Mouse (Mus musculus) ES-Bruce4 (cell line): ENCODE measurements at regions not wholly inside any gene's neighbourhood (a gene's known extent, or its start where the extent isn't known, plus 50 kb on each side); places are given as distances from the start of the nearest gene placed in this dataset.

Source experiments
- CTCF ChIP-seq: IDR thresholded peaks from one replicate; pipeline ENCODE4 v1.8.1; 2011; ENCODE audit warnings: low read depth, low read length
- EP300 ChIP-seq: IDR thresholded peaks from 2 replicates; pipeline ENCODE4 v1.6.1; 2011; ENCODE audit warnings: low read depth, low read length; ENCODE audit not compliant: insufficient read depth
- POLR2A ChIP-seq: IDR thresholded peaks from one replicate; pipeline ENCODE4 v1.8.1; 2011; ENCODE audit warnings: low read length; ENCODE audit not compliant: insufficient read depth

GRCm38 (mm10) chr6:100402716-100403115, 115.4 kb upstream of the Rybp start:
- TF ChIP-seq POLR2A (no peak), CTCF (no peak), EP300 (no peak)
